Mouse (Mus musculus): Measurements from ENCODE around the gene Rdx. TPM values are rescaled to one million over a fixed set of nuclear protein-coding genes. Genes with fewer than 3 reads are reported as not detected.

Rdx gene
- polyA plus RNA-seq, 1 experiment from 2014 or later, result 109 TPM

Small RNA genes lying within 50 kb of the gene (microRNA-seq; reads per million reads assigned to microRNA genes)
- gene Gm27686, result not detected
- not detected for gene Mir6244

Other genes with a start within 250 kb of the Rdx start
- 40.1 and 45.7 TPM in 2 replicates for gene Fdx1, start 83.6 kb upstream of the Rdx start, polyA plus RNA-seq (2015; fragmentation: Nextera tagmentation; extraction: Ambion mirVana)
- 6.1 and 6.5 TPM in 2 replicates for gene Zc3h12c, start 121.4 kb downstream of the Rdx start, polyA plus RNA-seq (2015; fragmentation: Nextera tagmentation; extraction: Ambion mirVana)

All from hindbrain, embryonic 13.5 days (tissue).